Mouse (Mus musculus) limb, embryonic 14.5 days (tissue): ENCODE measurements at regions not wholly inside any gene's neighbourhood (a gene's known extent, or its start where the extent isn't known, plus 50 kb on each side); places are given as distances from the start of the nearest gene placed in this dataset.

Experiments
- ATAC-seq: fragments of 200-750 bp; cut with Nextera tagmentation; 2 replicates; pipeline ENCODE4 v1.8.0; 2017; ENCODE audit warnings: low read depth, moderate number of reproducible peaks, moderate TSS enrichment; ENCODE audit not compliant: low FRiP score
- DNase-seq: peaks from one replicate; pipeline ENCODE4 v3.0.0-alpha.2; 2015; ENCODE audit warnings: low spot score
- H3K27ac ChIP-seq: fragments of 300-500 bp; sonication (generic); replicated peaks from 2 replicates; pipeline ENCODE4 v1.5.1; 2014; ENCODE audit warnings: low read depth, mild to moderate bottlenecking, low read length, moderate library complexity, mixed read lengths
- H3K27me3 ChIP-seq: fragments of 300-500 bp; sonication (generic); 2 replicates; pipeline ENCODE4 v1.6.1; 2014; ENCODE audit warnings: low read length, mixed read lengths; ENCODE audit not compliant: control insufficient read depth, insufficient read depth
- H3K36me3 ChIP-seq: fragments of 300-500 bp; sonication (generic); 2 replicates; pipeline ENCODE4 v1.6.1; 2014; ENCODE audit warnings: mild to moderate bottlenecking, low read length, moderate library complexity, mixed read lengths; ENCODE audit not compliant: control insufficient read depth, insufficient read depth
- H3K4me1 ChIP-seq: fragments of 300-500 bp; sonication (generic); 2 replicates; pipeline ENCODE4 v1.6.1; 2014; ENCODE audit warnings: antibody characterized with exemption, low read length, mixed read lengths; ENCODE audit not compliant: control insufficient read depth, insufficient read depth
- H3K4me2 ChIP-seq: fragments of 300-500 bp; sonication (generic); replicated peaks from 2 replicates; pipeline ENCODE4 v1.6.1; 2014; ENCODE audit warnings: low read depth, mild to moderate bottlenecking, low read length, moderate library complexity; ENCODE audit not compliant: severe bottlenecking
- H3K4me3 ChIP-seq: fragments of 300-500 bp; sonication (generic); replicated peaks from 2 replicates; pipeline ENCODE4 v1.5.1; 2014; ENCODE audit warnings: low read length
- H3K9ac ChIP-seq: fragments of 300-500 bp; sonication (generic); 2 replicates; pipeline ENCODE4 v1.6.1; 2014; ENCODE audit warnings: mild to moderate bottlenecking, low read depth, low read length, moderate library complexity; ENCODE audit not compliant: severe bottlenecking
- H3K9me3 ChIP-seq: fragments of 300-500 bp; sonication (generic); 2 replicates; pipeline ENCODE4 v1.6.1; 2016; ENCODE audit warnings: low read length; ENCODE audit not compliant: control insufficient read depth
- POLR2A ChIP-seq: fragments of 200-500 bp; IDR thresholded peaks from 2 replicates; pipeline ENCODE4 v1.8.0; 2012; ENCODE audit warnings: inconsistent platforms, mild to moderate bottlenecking, moderate library complexity, borderline replicate concordance; ENCODE audit not compliant: insufficient read depth, insufficient read length; ENCODE audit errors: extremely low read depth
- WGBS: fragments of 180-500 bp; shearing (Covaris S2); extraction: QIAGEN DNeasy Blood & Tissue Kit; methylation state at CpG from one replicate; pipeline ENCODE4 v1.1.7; 2014; 5-methylcytosine and 5-hydroxymethylcytosine counted together

DNA sequence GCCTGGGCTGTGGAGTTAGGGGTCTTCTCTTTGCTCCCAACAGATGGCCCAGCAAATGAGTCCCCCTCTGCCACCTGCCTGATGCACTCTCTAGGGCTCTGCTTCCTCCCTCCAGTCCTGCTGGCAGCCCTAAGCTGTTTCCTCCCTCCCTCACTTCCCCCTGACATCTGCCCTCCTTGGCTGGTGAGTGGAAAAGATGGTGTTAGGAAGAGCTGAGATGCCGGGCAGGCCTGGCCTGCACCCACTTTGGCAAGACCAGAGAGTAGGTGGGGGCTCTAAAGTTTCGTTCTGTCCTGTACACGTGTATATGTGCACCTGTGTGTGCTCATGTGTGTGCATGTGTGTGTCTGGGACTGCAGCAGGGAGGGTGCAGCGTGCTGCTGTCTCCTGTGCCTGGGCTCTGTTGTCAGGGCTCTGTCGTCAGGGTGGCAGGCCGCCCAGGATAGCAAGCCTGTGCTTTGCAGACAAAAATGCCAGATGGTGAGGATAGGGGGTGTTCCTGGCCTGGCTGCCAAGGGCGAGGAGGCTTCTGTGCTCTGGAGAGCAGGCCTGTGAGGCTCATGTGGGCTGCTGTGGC is 91.7 kb downstream of the Rps24 start:
- H3K4me3 ChIP-seq: no peak overlapping the region
- peak overlapping the region; percentile 52 for H3K27ac ChIP-seq
- no peaks in the 10 kb centered on the region for H3K27me3 ChIP-seq
- no peak for TF ChIP-seq POLR2A
- DNase-seq (peak; percentile 7), ATAC-seq (no peak)
- H3K36me3 ChIP-seq: no peaks in the 10 kb centered on the region
- H3K4me1 ChIP-seq: peaks cover 16% of the 10 kb centered on the region; the same call in 1 of the 2 replicates
- H3K9me3 ChIP-seq: no peaks in the 10 kb centered on the region
- H3K9ac ChIP-seq: 0 out of 2 replicates have a peak overlapping the region, but pooled peaks have one; percentile 31
- H3K4me2 ChIP-seq: no peak overlapping the region
- 26% methylated on average over 6 of the region's 7 CpGs for WGBS

DNA sequence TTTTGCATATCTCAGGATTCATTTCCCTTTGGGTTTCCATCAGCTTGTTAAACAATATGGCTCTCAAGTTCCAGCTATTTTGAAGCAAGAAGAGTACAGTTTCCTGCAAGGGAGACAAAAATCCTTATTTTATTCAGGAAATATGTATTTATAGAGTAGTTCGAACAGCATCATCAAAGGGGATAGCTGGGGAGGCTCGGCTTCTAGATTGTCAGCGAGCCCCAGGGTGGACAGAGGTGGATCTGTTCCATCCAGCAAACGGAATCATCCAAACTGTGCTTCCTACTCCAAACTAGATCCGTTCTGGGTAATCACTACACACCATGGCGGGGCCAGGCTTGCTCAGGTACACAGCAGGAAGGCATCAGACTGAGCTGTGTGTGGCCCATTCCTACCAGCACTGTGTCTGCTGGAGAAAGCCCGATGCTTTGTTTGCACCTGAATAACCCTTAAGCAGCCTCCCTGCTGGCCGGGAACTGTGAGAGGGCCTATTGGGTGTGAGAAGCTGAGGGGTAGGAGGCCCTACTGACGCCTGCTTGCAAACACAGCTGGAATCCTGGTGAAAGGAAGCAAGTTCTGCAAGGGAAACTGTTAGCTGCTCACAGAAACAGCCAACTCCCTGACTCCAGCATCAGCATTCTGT is 92.3 kb downstream of the Rps24 start:
- no peak overlapping the region for H3K4me3 ChIP-seq
- no peak overlapping the region for H3K4me2 ChIP-seq
- no peaks in the 10 kb centered on the region for H3K36me3 ChIP-seq
- 21% methylated on average over 9 of the region's 9 CpGs for WGBS
- ATAC-seq (no peak), DNase-seq (peak; percentile 3)
- peak overlapping the region; percentile 71 for H3K27ac ChIP-seq
- peaks cover 16% of the 10 kb centered on the region; the same call in 1 of the 2 replicates for H3K4me1 ChIP-seq
- no peaks in the 10 kb centered on the region for H3K27me3 ChIP-seq
- H3K9me3 ChIP-seq: no peaks in the 10 kb centered on the region
- H3K9ac ChIP-seq: peak overlapping the region; percentile 31
- TF ChIP-seq POLR2A: no peak

DNA sequence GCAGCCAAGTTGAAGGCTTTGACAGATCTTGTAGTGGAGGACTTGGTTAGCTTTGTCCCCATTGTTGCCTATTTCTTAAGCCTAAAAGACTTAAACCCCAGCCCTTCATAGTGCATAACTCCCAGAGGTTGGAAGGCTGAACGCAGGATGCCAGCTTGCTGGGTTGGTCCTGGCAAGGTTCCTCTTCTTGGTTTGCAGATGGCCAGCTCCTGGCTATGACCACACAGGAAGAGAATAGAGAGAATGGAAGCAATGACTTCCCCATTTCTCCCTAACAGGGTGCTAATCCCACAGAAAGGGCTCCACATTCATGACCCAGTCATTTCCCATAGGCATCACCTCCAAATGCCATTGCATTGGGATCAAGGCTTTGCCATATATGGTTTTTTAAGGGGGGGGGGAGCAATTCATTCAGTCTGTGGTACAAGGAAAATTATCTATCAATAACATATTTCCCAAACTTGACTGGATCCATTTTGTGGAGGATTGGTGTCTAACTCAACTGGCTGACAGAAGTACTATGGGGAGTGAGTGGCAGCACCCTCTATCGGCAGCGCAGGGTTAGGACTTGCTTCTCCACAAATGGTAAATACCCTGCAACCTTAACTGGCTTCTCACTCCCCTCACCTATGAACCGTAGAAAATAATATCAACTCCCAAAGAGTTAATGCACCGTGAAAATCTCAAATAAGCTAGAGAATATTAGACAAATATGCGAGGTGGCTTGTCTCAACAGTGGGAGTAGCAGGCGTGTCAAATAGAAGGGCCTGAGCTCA is 99.4 kb downstream of the Rps24 start:
- H3K4me3 ChIP-seq: no peak overlapping the region
- H3K36me3 ChIP-seq: no peaks in the 10 kb centered on the region
- H3K27ac ChIP-seq: no peak overlapping the region
- DNase-seq: no peak
- H3K27me3 ChIP-seq: no peaks in the 10 kb centered on the region
- TF ChIP-seq POLR2A: no peak
- no peaks in the 10 kb centered on the region for H3K9me3 ChIP-seq
- H3K9ac ChIP-seq: no peak overlapping the region
- H3K4me2 ChIP-seq: no peak overlapping the region
- ATAC-seq: no peak
- 70% methylated on average over 7 of the region's 7 CpGs for WGBS
- H3K4me1 ChIP-seq: no peaks in the 10 kb centered on the region

DNA sequence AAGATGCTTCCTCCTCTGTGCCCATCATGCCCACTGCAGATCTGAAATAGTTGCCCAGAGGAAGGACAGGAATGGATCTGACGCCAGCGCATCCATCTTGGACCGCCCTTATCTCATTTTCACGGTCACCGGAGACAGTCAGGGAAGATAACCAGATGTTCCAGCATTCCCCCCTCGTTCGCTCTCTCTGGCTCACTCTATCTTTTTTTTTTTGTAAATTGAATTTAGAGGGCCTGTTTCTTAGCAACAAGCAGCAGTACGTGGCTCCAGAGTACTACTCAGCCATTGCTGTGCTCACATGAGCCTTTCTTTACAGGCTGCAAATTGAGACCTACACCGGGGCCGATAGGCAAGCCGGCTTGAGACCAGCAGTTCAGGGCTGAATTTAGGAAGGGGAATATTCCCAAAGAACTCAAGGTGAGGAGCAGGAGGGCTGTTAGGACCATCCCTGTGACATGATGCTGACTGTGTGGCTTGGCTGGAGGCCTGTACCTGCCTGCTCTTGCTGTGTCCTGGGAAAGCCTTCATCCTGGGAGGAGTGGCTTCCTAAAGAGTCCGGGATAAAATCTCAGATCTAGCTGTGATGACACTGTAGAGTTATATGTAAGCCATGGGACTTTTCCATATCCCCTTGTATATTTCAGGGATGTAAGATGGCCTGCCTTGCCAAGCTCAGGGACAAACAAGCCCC is 100.2 kb downstream of the Rps24 start:
- DNase-seq (peak; percentile 21), ATAC-seq (no peak)
- H3K9me3 ChIP-seq: no peaks in the 10 kb centered on the region
- no peak for TF ChIP-seq POLR2A
- no peaks in the 10 kb centered on the region for H3K36me3 ChIP-seq
- no peaks in the 10 kb centered on the region for H3K4me1 ChIP-seq
- 75% methylated on average over 12 of the region's 12 CpGs for WGBS
- no peaks in the 10 kb centered on the region for H3K27me3 ChIP-seq
- no peak overlapping the region for H3K9ac ChIP-seq
- no peak overlapping the region for H3K27ac ChIP-seq
- H3K4me2 ChIP-seq: no peak overlapping the region
- no peak overlapping the region for H3K4me3 ChIP-seq

DNA sequence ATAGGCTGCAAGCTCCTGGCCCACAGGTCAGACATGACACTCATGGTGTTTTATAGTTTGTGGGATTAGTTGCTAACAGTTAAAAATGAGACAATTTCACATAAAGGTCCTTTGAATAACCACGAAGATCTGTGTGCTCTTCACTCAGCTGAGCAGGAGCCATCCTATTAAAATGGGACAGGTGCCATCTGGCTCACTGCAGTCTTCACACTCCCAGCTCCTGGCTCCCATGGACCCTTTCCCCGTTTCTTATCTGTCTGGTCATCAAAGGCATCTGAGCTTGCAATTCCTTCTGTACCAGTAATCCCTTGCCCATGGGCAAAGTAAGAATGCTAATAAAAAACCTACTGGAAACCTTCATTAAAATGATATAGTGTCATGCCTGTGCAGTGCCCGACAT is 101.1 kb downstream of the Rps24 start:
- Histone ChIP-seq H3K36me3 (no peaks in the 10 kb centered on the region), H3K4me1 (no peaks in the 10 kb centered on the region), H3K4me3 (no peak overlapping the region), H3K27me3 (no peaks in the 10 kb centered on the region), H3K27ac (no peak overlapping the region), H3K9ac (no peak overlapping the region), H3K9me3 (no peaks in the 10 kb centered on the region), H3K4me2 (no peak overlapping the region)
- ATAC-seq (no peak), DNase-seq (no peak)
- 37% methylated on average over 3 of the region's 3 CpGs for WGBS
- no peak for TF ChIP-seq POLR2A
